In the genomic region with DNA sequence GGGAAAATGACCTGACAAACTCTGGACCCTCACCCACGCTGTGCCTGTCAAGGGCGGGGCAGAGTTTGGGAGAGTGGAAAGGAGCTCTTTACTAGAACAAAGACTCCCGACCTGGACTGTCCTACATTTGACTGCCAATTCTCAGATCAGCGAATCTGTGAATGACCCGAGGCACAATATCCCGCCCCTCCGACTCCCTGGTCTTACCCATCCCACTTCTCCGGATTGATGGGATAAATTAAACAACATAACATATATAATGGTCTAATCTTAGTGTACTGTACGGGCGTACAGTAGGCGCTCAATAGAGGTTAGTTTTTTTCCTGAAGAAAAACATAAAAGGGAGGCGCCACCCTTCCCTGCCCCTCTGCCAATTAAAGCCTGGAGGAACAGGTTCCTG, we compare ENCODE assay signal across 8 mouse cellular contexts. TPM values are rescaled to one million over a fixed set of nuclear protein-coding genes. Genes with fewer than 3 reads are reported as not detected.
A peak's percentile ranks its signal among the peaks of the same experiment; 100 is the strongest.
DNase-seq lines count a peak whose midpoint lies in the region; ATAC-seq and TF ChIP-seq lines count a peak whose summit lies in the region.

No protein-coding gene starts in this region.

- no peaks in the 10 kb centered on the region for H3K9me3 ChIP-seq in liver, embryonic 11.5 days (ENCODE audit: control insufficient read depth, low read length)
- H3K9me3 ChIP-seq in embryonic facial prominence, embryonic 15.5 days (replicated peaks): no peaks in the 10 kb centered on the region
- H3K9me3 ChIP-seq in intestine, postnatal 0 days (ENCODE audit: control insufficient read depth): no peaks in the 10 kb centered on the region
- H3K9me3 ChIP-seq in neural tube, embryonic 15.5 days (replicated peaks): no peaks in the 10 kb centered on the region

- peak overlapping the region; percentile 75 for H3K4me3 ChIP-seq in liver, embryonic 11.5 days (ENCODE audit: low read depth, low read length)
- peak overlapping the region; percentile 67 for H3K4me3 ChIP-seq in embryonic facial prominence, embryonic 15.5 days (replicated peaks)
- H3K4me3 ChIP-seq in intestine, postnatal 0 days (ENCODE audit: low read depth, low read length): peak overlapping the region; percentile 78
- peak overlapping the region; percentile 59 for H3K4me3 ChIP-seq in neural tube, embryonic 15.5 days (replicated peaks)

- DNase-seq in liver, embryonic 11.5 days (ENCODE audit: low spot score): no peak
- DNase-seq in liver: no peak
- no peak for DNase-seq in layer of hippocampus, adult 8-10 months (ENCODE audit: low spot score in 2 of 2)
- no peak for DNase-seq in ovary, adult 18-20 months (ENCODE audit: low spot score)
- DNase-seq in frontal cortex, postnatal 36 days (ENCODE audit: low spot score in 2 of 2): no peak

- H3K27ac ChIP-seq in liver, embryonic 11.5 days (ENCODE audit: low read depth, low read length): no peak overlapping the region
- H3K27ac ChIP-seq in embryonic facial prominence, embryonic 15.5 days (replicated peaks): peak overlapping the region; percentile 22; the same call in 1 of the 2 replicates
- no peak overlapping the region for H3K27ac ChIP-seq in intestine, postnatal 0 days (ENCODE audit: low read depth, low read length)
- H3K27ac ChIP-seq in neural tube, embryonic 15.5 days (replicated peaks): no peak overlapping the region

- peak overlapping the region; percentile 66 for H3K9ac ChIP-seq in liver, embryonic 11.5 days (ENCODE audit: low read depth, low read length)
- 0 out of 2 replicates have a peak overlapping the region, but pooled peaks have one; percentile 37 for H3K9ac ChIP-seq in embryonic facial prominence, embryonic 15.5 days
- H3K9ac ChIP-seq in intestine, postnatal 0 days (ENCODE audit: low read depth, low read length): peak overlapping the region; percentile 64; the same call in 1 of the 2 replicates
- H3K9ac ChIP-seq in neural tube, embryonic 15.5 days (replicated peaks): peak overlapping the region; percentile 60

- no peaks in the 10 kb centered on the region for H3K27me3 ChIP-seq in liver, embryonic 11.5 days (replicated peaks; ENCODE audit: control insufficient read depth, insufficient read depth, low read length)
- no peaks in the 10 kb centered on the region for H3K27me3 ChIP-seq in embryonic facial prominence, embryonic 15.5 days
- H3K27me3 ChIP-seq in intestine, postnatal 0 days (replicated peaks; ENCODE audit: control insufficient read depth, insufficient read depth, low read length): no peaks in the 10 kb centered on the region
- 0 out of 2 replicates have a peak, but pooled peaks cover 4% of the 10 kb centered on the region for H3K27me3 ChIP-seq in neural tube, embryonic 15.5 days (replicated peaks)

- 32% methylated on average over 12 of the region's 12 CpGs for WGBS in liver, embryonic 11.5 days
- WGBS in embryonic facial prominence, embryonic 15.5 days: 15% methylated on average over 12 of the region's 12 CpGs
- WGBS in intestine, postnatal 0 days: 27% methylated on average over 12 of the region's 12 CpGs
- 14% methylated on average over 12 of the region's 12 CpGs for WGBS in neural tube, embryonic 15.5 days

- H3K36me3 ChIP-seq in liver, embryonic 11.5 days (ENCODE audit: control insufficient read depth, insufficient read depth, low read length): no peaks in the 10 kb centered on the region; the same call in 1 of the 2 replicates
- no peaks in the 10 kb centered on the region for H3K36me3 ChIP-seq in embryonic facial prominence, embryonic 15.5 days
- no peaks in the 10 kb centered on the region for H3K36me3 ChIP-seq in intestine, postnatal 0 days (ENCODE audit: control insufficient read depth, insufficient read depth)
- H3K36me3 ChIP-seq in neural tube, embryonic 15.5 days: no peaks in the 10 kb centered on the region

- ATAC-seq in liver, embryonic 11.5 days (replicated peaks; ENCODE audit: low FRiP score): no peak
- no peak for ATAC-seq in embryonic facial prominence, embryonic 15.5 days (ENCODE audit: insufficient number of reproducible peaks, low FRiP score, low TSS enrichment, low read depth)
- ATAC-seq in intestine, postnatal 0 days: no peak
- ATAC-seq in neural tube, embryonic 15.5 days (ENCODE audit: low FRiP score): 0 out of 2 replicates have a peak, but pooled peaks have one; percentile 26

- H3K4me2 ChIP-seq in liver, embryonic 11.5 days: peak overlapping the region; percentile 87
- H3K4me2 ChIP-seq in embryonic facial prominence, embryonic 15.5 days (replicated peaks): peak overlapping the region; percentile 98
- peak overlapping the region; percentile 100 for H3K4me2 ChIP-seq in intestine, postnatal 0 days (replicated peaks; ENCODE audit: low read depth)
- H3K4me2 ChIP-seq in neural tube, embryonic 15.5 days: peak overlapping the region; percentile 100

- peaks cover 34% of the 10 kb centered on the region for H3K4me1 ChIP-seq in liver, embryonic 11.5 days (replicated peaks; ENCODE audit: control insufficient read depth, insufficient read depth, low read length)
- peaks cover 42% of the 10 kb centered on the region for H3K4me1 ChIP-seq in embryonic facial prominence, embryonic 15.5 days
- H3K4me1 ChIP-seq in intestine, postnatal 0 days (replicated peaks; ENCODE audit: control insufficient read depth, insufficient read depth, low read length): peaks cover 13% of the 10 kb centered on the region; the same call in 1 of the 2 replicates
- peaks cover 21% of the 10 kb centered on the region for H3K4me1 ChIP-seq in neural tube, embryonic 15.5 days

- TF ChIP-seq CTCF in intestine, postnatal 0 days (IDR thresholded peaks at IDR 0.05; ENCODE audit: low read depth): no peak

RNA-seq across cellular contexts. Expression of a gene that starts 0.7 kb away (rescaled TPM):
- 9.0 and 9.2 TPM in 2 replicates for polyA plus RNA-seq in liver, embryonic 11.5 days (2014; fragmentation: Nextera tagmentation; extraction: Ambion mirVana)
- 10.1 and 12.5 TPM in 2 replicates for polyA plus RNA-seq in embryonic facial prominence, embryonic 15.5 days (2015; fragmentation: Nextera tagmentation; extraction: Ambion mirVana)
- polyA plus RNA-seq in intestine, postnatal 0 days (2015; fragmentation: Nextera tagmentation; extraction: Ambion mirVana): 4.1 and 4.2 TPM in 2 replicates
- 2.1 and 4.4 TPM in 2 replicates for polyA plus RNA-seq in neural tube, embryonic 15.5 days (2015; fragmentation: Nextera tagmentation; extraction: Ambion mirVana)
- total RNA-seq in layer of hippocampus, adult 8-10 months (2022): 1 to 10 TPM in 2 of 4 experiments, under 1 TPM in 2; 0.57 to 1.2 (median 0.98) TPM

RNA-seq across cellular contexts. Expression of a gene that starts 28.2 kb away (rescaled TPM):
- polyA plus RNA-seq in liver, embryonic 11.5 days (2014; fragmentation: Nextera tagmentation; extraction: Ambion mirVana): 191 and 200 TPM in 2 replicates
- 432 and 441 TPM in 2 replicates for polyA plus RNA-seq in embryonic facial prominence, embryonic 15.5 days (2015; fragmentation: Nextera tagmentation; extraction: Ambion mirVana)
- polyA plus RNA-seq in intestine, postnatal 0 days (2015; fragmentation: Nextera tagmentation; extraction: Ambion mirVana): 106 and 118 TPM in 2 replicates
- 227 TPM in 2 replicates for polyA plus RNA-seq in neural tube, embryonic 15.5 days (2015; fragmentation: Nextera tagmentation; extraction: Ambion mirVana)
- 10 to 100 TPM; 40.5 to 59.5 (median 48.7) TPM for total RNA-seq in layer of hippocampus, adult 8-10 months (2022)

RNA-seq across cellular contexts. Expression of a gene that starts 34.7 kb away (rescaled TPM):
- polyA plus RNA-seq in liver, embryonic 11.5 days (2014; fragmentation: Nextera tagmentation; extraction: Ambion mirVana): 1.8 and 2.9 TPM in 2 replicates
- 13.3 and 14.1 TPM in 2 replicates for polyA plus RNA-seq in embryonic facial prominence, embryonic 15.5 days (2015; fragmentation: Nextera tagmentation; extraction: Ambion mirVana)
- 0.95 and 1.1 TPM in 2 replicates for polyA plus RNA-seq in intestine, postnatal 0 days (2015; fragmentation: Nextera tagmentation; extraction: Ambion mirVana)
- 6.6 and 6.7 TPM in 2 replicates for polyA plus RNA-seq in neural tube, embryonic 15.5 days (2015; fragmentation: Nextera tagmentation; extraction: Ambion mirVana)
- total RNA-seq in layer of hippocampus, adult 8-10 months (2022): 1 to 10 TPM; 2.5 to 6.3 (median 4.6) TPM
